Mouse (Mus musculus) CH12.LX (cell line): Measurements from ENCODE around the gene Guca1b. TPM values are rescaled to one million over a fixed set of nuclear protein-coding genes. Genes with fewer than 3 reads are reported as not detected.

ENCODE experiments used
- DNase-seq: peaks from one replicate; pipeline ENCODE4 v3.0.0-alpha.2; 2013; ENCODE audit errors: extremely low read depth
- H3K27ac ChIP-seq: 2 replicates; pipeline ENCODE4 v1.5.1; 2012; ENCODE audit warnings: low read depth, mild to moderate bottlenecking, control low read depth, moderate library complexity; ENCODE audit not compliant: insufficient read depth
- H3K27me3 ChIP-seq: replicated peaks from 2 replicates; pipeline ENCODE3; 2012; ENCODE audit warnings: inconsistent platforms
- H3K36me3 ChIP-seq, 2 experiments: replicated peaks in 1 of 2; 2 replicates each; pipeline versions ENCODE3 to v1.6.1; 2012; ENCODE audit warnings: inconsistent platforms in 1 of 2, low read length in 1 of 2, mild to moderate bottlenecking in 1 of 2, mixed read lengths in 1 of 2, moderate library complexity in 1 of 2; ENCODE audit not compliant: control insufficient read depth in 1 of 2, insufficient read depth in 1 of 2
- H3K4me1 ChIP-seq, 2 experiments: 2 replicates each; pipeline ENCODE4 v1.6.1; 2012; ENCODE audit warnings: inconsistent platforms in 1 of 2, moderate library complexity in 1 of 2; ENCODE audit not compliant: insufficient read depth in 2 of 2, control insufficient read depth in 1 of 2
- H3K4me2 ChIP-seq: 2 replicates; pipeline ENCODE4 v1.6.1; 2012; ENCODE audit warnings: low read depth, mild to moderate bottlenecking, control low read depth; ENCODE audit not compliant: poor library complexity, insufficient read depth, severe bottlenecking
- H3K4me3 ChIP-seq, 3 experiments: fragments of 150-350 bp in 1 of 3; sonication (generic) in 1 of 3; replicated peaks in 1 of 3; 2 replicates each; pipeline versions ENCODE3 to v1.5.1; 2011 to 2012; ENCODE audit warnings: low read depth in 2 of 3, low read length in 2 of 3, mild to moderate bottlenecking in 2 of 3, moderate library complexity in 2 of 3, control low read depth in 1 of 3, improper control_type of control experiment in 1 of 3, inconsistent platforms in 1 of 3, mixed read lengths in 1 of 3; ENCODE audit not compliant: poor library complexity in 1 of 3
- H3K79me2 ChIP-seq: replicated peaks from 2 replicates; pipeline ENCODE4 v1.6.1; 2012; ENCODE audit warnings: mild to moderate bottlenecking, moderate library complexity; ENCODE audit not compliant: control insufficient read depth, poor library complexity, insufficient read depth, severe bottlenecking; ENCODE audit errors: extremely low read depth
- H3K9ac ChIP-seq: 2 replicates; pipeline ENCODE4 v1.6.1; 2012; ENCODE audit warnings: low read depth, mild to moderate bottlenecking, control low read depth, moderate library complexity; ENCODE audit not compliant: insufficient read depth
- H3K9me3 ChIP-seq: replicated peaks from 2 replicates; pipeline ENCODE3; 2012; ENCODE audit warnings: low read length, inconsistent platforms, mixed read lengths
- CHD1 ChIP-seq: IDR thresholded peaks from 2 replicates; pipeline ENCODE4 v1.6.1; 2012; ENCODE audit warnings: low read depth, low read length, improper control_type of control experiment, inconsistent platforms
- CTCF ChIP-seq, 2 experiments: IDR thresholded peaks in 1 of 2; conservative IDR thresholded peaks in 1 of 2; 2 replicates each; pipeline ENCODE4 v1.5.1; 2011 to 2012; ENCODE audit warnings: low read depth in 2 of 2, low read length in 2 of 2, improper control_type of control experiment in 1 of 2, inconsistent platforms in 1 of 2, mild to moderate bottlenecking in 1 of 2, moderate library complexity in 1 of 2
- E2F4 ChIP-seq: IDR thresholded peaks from 2 replicates; pipeline ENCODE4 v1.6.1; 2011; ENCODE audit warnings: low read depth, low read length, improper control_type of control experiment; ENCODE audit not compliant: insufficient replicate concordance
- ELF1 ChIP-seq: IDR thresholded peaks from 2 replicates; pipeline ENCODE4 v1.6.1; 2014; ENCODE audit warnings: low read depth, mild to moderate bottlenecking, inconsistent platforms, low read length, improper control_type of control experiment
- ETS1 ChIP-seq: conservative IDR thresholded peaks from 2 replicates; pipeline ENCODE4 v1.6.1; 2012; ENCODE audit warnings: low read depth, mild to moderate bottlenecking, inconsistent platforms, low read length, improper control_type of control experiment, moderate library complexity
- JUN ChIP-seq: IDR thresholded peaks from 2 replicates; pipeline ENCODE4 v1.6.1; 2011; ENCODE audit warnings: low read depth, mild to moderate bottlenecking, low read length, improper control_type of control experiment, moderate library complexity; ENCODE audit not compliant: insufficient read depth
- JUND ChIP-seq: conservative IDR thresholded peaks from 2 replicates; pipeline ENCODE4 v1.6.1; 2011; ENCODE audit warnings: low read depth, low read length, improper control_type of control experiment
- MAX ChIP-seq: IDR thresholded peaks from 2 replicates; pipeline ENCODE4 v1.6.1; 2011; ENCODE audit warnings: low read length, improper control_type of control experiment
- MEF2A ChIP-seq: IDR thresholded peaks from 2 replicates; pipeline ENCODE4 v1.6.1; 2014; ENCODE audit warnings: low read depth, mild to moderate bottlenecking, inconsistent platforms, low read length, improper control_type of control experiment, borderline replicate concordance
- MXI1 ChIP-seq: IDR thresholded peaks from 2 replicates; pipeline ENCODE4 v1.6.1; 2011; ENCODE audit warnings: mild to moderate bottlenecking, low read depth, low read length, improper control_type of control experiment
- MYC ChIP-seq: IDR thresholded peaks from 2 replicates; pipeline ENCODE4 v1.6.1; 2011; ENCODE audit warnings: low read depth, mild to moderate bottlenecking, improper control_type of control experiment, low read length
- NELFE ChIP-seq: IDR thresholded peaks from 2 replicates; pipeline ENCODE4 v1.6.1; 2011; ENCODE audit warnings: low read depth, low read length, improper control_type of control experiment
- PAX5 ChIP-seq: IDR thresholded peaks from 2 replicates; pipeline ENCODE4 v1.6.1; 2012; ENCODE audit warnings: low read length, inconsistent platforms, mixed read lengths
- POLR2A ChIP-seq: IDR thresholded peaks from 2 replicates; pipeline ENCODE4 v1.6.1; 2011; ENCODE audit warnings: low read depth, mild to moderate bottlenecking, improper control_type of control experiment, low read length
- POLR2AphosphoS2 ChIP-seq: IDR thresholded peaks from 2 replicates; pipeline ENCODE4 v1.6.1; 2011; ENCODE audit warnings: low read depth, low read length, improper control_type of control experiment
- RAD21 ChIP-seq: IDR thresholded peaks from 2 replicates; pipeline ENCODE4 v1.6.1; 2011; ENCODE audit warnings: low read depth, mild to moderate bottlenecking, low read length, improper control_type of control experiment, moderate library complexity
- SMC3 ChIP-seq: IDR thresholded peaks from 2 replicates; pipeline ENCODE4 v1.6.1; 2011; ENCODE audit warnings: low read depth, low read length, improper control_type of control experiment
- TBP ChIP-seq: conservative IDR thresholded peaks from 2 replicates; pipeline ENCODE4 v1.6.1; 2011; ENCODE audit warnings: low read depth, low read length, improper control_type of control experiment
- TCF12 ChIP-seq: IDR thresholded peaks from 2 replicates; pipeline ENCODE4 v1.6.1; 2014; ENCODE audit warnings: low read depth, mild to moderate bottlenecking, inconsistent platforms, low read length, improper control_type of control experiment
- USF2 ChIP-seq: conservative IDR thresholded peaks from 2 replicates; pipeline ENCODE4 v1.6.1; 2011; ENCODE audit warnings: low read depth, low read length, improper control_type of control experiment
- ZKSCAN1 ChIP-seq: IDR thresholded peaks from 2 replicates; pipeline ENCODE4 v1.6.1; 2012; ENCODE audit warnings: low read depth, inconsistent platforms, low read length, improper control_type of control experiment, borderline replicate concordance
- dilution Hi-C: fragments of 300-500 bp; cut with MboI; formaldehyde crosslinking; loops from 2 replicates; pipeline ENCODE4 v1.14.3; 2020; ENCODE audit warnings: low sequenced_read_pairs; ENCODE audit not compliant: extremely low pct_unique_long_range_greater_than_20kb, extremely low pct_ligation_motif_present
- in situ Hi-C: fragments of 300-500 bp; cut with MboI; formaldehyde crosslinking; loops from 3 replicates; pipeline ENCODE4 v1.14.3; 2019; ENCODE audit warnings: low sequenced_read_pairs, low pct_ligation_motif_present, low pct_unique_long_range_greater_than_20kb, mixed read lengths
- polyA plus RNA-seq: library from polyadenylated mRNA; unstranded; fragments of >175 nt; gene quantifications from 2 replicates; pipeline ENCODE4 v1.2.1, GENCODE M21; 2012; ENCODE audit warnings: low read depth; ENCODE audit not compliant: insufficient read length
- total RNA-seq, 2 experiments: library from RNA; depleted of rRNA; stranded (reverse); fragments of 300-350 nt in 1 of 2; fragments of >200 nt in 1 of 2; gene quantifications; 2 replicates each; pipeline ENCODE4 v1.2.3; 2012 to 2014

Guca1b gene
- total RNA-seq (2012; rRNA removed) (0.59 and 0.92 TPM in 2 replicates), total RNA-seq (2014; rRNA removed) (0.46 and 0.62 TPM in 2 replicates), polyA plus RNA-seq (1.6 and 1.7 TPM in 2 replicates)

- Histone ChIP-seq H3K27me3 (no peaks in the 10 kb centered on the region), H3K4me2 (no peak within 1 kb of the TSS), H3K27ac (no peak within 1 kb of the TSS), H3K4me1 (no peaks in the 10 kb centered on the region), H3K9ac (no peak within 1 kb of the TSS), H3K9me3 (peaks cover 9% of the 10 kb centered on the region), H3K36me3 (peaks cover 16 to 59% of the 10 kb centered on the region in 2 experiments), H3K79me2 (no peaks in the 10 kb centered on the region), H3K4me3 (no peak within 1 kb of the TSS)
- TF ChIP-seq POLR2A (no peak), PAX5 (no peak), MYC (no peak), ZKSCAN1 (no peak)
- dilution Hi-C loops: no loop called here
- in situ Hi-C loops: loop anchor here (25.0 kb wide), 1 partner anchor 227 kb away; the partner anchor contains the start of genes Bysl, Gm20517 and Med20
- DNase-seq: no peak
Measured at GRCm38 (mm10) chr17:47385145-47385544, at the start of gene Guca1b. Gene Guca1b (plus strand): TSS chr17:47385393.

DNA sequence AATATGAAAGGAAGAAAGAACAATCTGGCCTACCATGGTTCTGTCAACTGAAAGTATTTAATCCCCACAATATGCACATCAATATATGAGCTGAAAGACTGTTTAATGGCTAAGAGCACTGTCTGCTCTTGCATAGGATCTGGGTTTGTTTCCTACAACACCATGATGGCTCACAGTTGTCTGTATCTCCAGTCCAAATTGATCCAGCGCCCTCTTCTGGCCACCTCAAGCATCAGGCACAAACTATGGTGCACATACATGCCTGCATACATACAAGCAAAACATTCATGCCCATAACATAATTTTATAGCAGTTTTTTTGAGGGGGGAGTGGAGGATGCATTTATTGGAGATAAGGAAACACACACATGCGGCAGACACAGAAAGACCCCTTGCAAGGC lies 42.1 kb upstream of the Guca1b start:
- no peak for DNase-seq
- no peaks in the 10 kb centered on the region for H3K79me2 ChIP-seq
- dilution Hi-C loops (no loop called here), in situ Hi-C loops (no loop called here)
- H3K4me1 ChIP-seq: no peaks in the 10 kb centered on the region
- TF ChIP-seq CTCF (conservative IDR thresholded peaks at IDR 0.05 in 1 of 2, IDR thresholded peaks at IDR 0.05 in 1 of 2; ENCODE audit: low read depth in 2 of 2, low read length in 2 of 2) (peak in 1 of 2 experiments; percentile 5; a peak in 1 of 4 replicates), MAX (no peak)
- peaks cover 5% of the 10 kb centered on the region for H3K9me3 ChIP-seq
- no peak overlapping the region for H3K27ac ChIP-seq
- no peak overlapping the region for H3K4me2 ChIP-seq
- peaks cover 0 to 28% of the 10 kb centered on the region in 2 experiments for H3K36me3 ChIP-seq
- H3K27me3 ChIP-seq: no peaks in the 10 kb centered on the region
- no peak overlapping the region for H3K9ac ChIP-seq
- H3K4me3 ChIP-seq: no peak overlapping the region

- Histone ChIP-seq H3K27ac (no peak overlapping the region), H3K9ac (no peak overlapping the region), H3K9me3 (peaks cover 23% of the 10 kb centered on the region), H3K4me1 (no peaks in the 10 kb centered on the region), H3K36me3 (peaks cover 0 to 34% of the 10 kb centered on the region in 2 experiments), H3K79me2 (no peaks in the 10 kb centered on the region), H3K4me2 (no peak overlapping the region), H3K4me3 (no peak overlapping the region), H3K27me3 (no peaks in the 10 kb centered on the region)
- in situ Hi-C loops: no loop called here
- no peak for DNase-seq
- TF ChIP-seq MXI1: no peak
- TF ChIP-seq ELF1: no peak
- TF ChIP-seq USF2: no peak
- no peak for TF ChIP-seq CHD1
- no peak for TF ChIP-seq SMC3
- no peak for TF ChIP-seq ETS1
- TF ChIP-seq RAD21: no peak
- TF ChIP-seq POLR2AphosphoS2: no peak
- TF ChIP-seq JUN: no peak
- TF ChIP-seq TCF12: no peak
- no peak for TF ChIP-seq E2F4
- TF ChIP-seq NELFE: no peak
- TF ChIP-seq PAX5: no peak
- no peak for TF ChIP-seq TBP
- no peak for TF ChIP-seq MEF2A
- TF ChIP-seq JUND: no peak
- dilution Hi-C loops: no loop called here
Measured at GRCm38 (mm10) chr17:47349721-47350319, 35.4 kb upstream of the Guca1b start.
